Mouse (Mus musculus) activated CD4-positive, CD25-positive, alpha-beta regulatory T cell (primary cell): ENCODE results near the gene Rchy1. TPM values are rescaled to one million over a fixed set of nuclear protein-coding genes. Genes with fewer than 3 reads are reported as not detected.

ENCODE experiments used
- polyA plus RNA-seq, 2 experiments: library from polyadenylated mRNA; unstranded; fragments of 100-300 nt; shearing (Covaris generic); gene quantifications; one replicate each; pipeline ENCODE4 v1.2.1; 2017

The Rchy1 gene
- 100 to 1,000 TPM in 1 of 2 experiments, 10 to 100 TPM in 1; 81.9 to 120 TPM for polyA plus RNA-seq

GRCm38 (mm10) chr5:91962639-91963440 lies at the start of gene Rchy1:
Rchy1 (minus strand) TSS chr5:91963068.

GRCm38 (mm10) chr5:91987236-91987635 lies 24.4 kb upstream of the Rchy1 start, which contains the start of gene Odaph:
Odaph (plus strand) TSS chr5:91987475.

Other genes with a start within 250 kb of the Rchy1 start
- gene Odaph, start 24.4 kb upstream of the Rchy1 start, polyA plus RNA-seq, result not detected
- 1 to 10 TPM; 2.0 to 3.4 TPM for gene Cdkl2, start 80.8 kb upstream of the Rchy1 start, polyA plus RNA-seq
- gene G3bp2, start 120.7 kb upstream of the Rchy1 start, polyA plus RNA-seq, result 100 to 1,000 TPM; 145 to 158 TPM
- gene Uso1, start 174.9 kb upstream of the Rchy1 start, polyA plus RNA-seq, result 10 to 100 TPM; 44.9 to 49.9 TPM